Mouse (Mus musculus): Measurements from ENCODE around the gene Ak4. TPM values are rescaled to one million over a fixed set of nuclear protein-coding genes. Genes with fewer than 3 reads are reported as not detected.
"Not testable (repeated sequence)": the region's sequence is repeated elsewhere in the genome, so short reads cannot be mapped to it uniquely, and the experiment has no call there.

Ak4 gene
- polyA plus RNA-seq (2015; fragmentation: Nextera tagmentation; extraction: Ambion mirVana), result 0.68 and 1.3 TPM in 2 replicates

- DNase-seq (ENCODE audit: low spot score), result peak; percentile 11
These were observed at the start of gene Ak4 for GRCm38 (mm10) chr4:101419151-101419910. TSS of gene Ak4 (plus strand) at chr4:101419277.

- DNase-seq (ENCODE audit: low spot score), result no peak
These were observed 49.3 kb upstream of the Ak4 start for GRCm38 (mm10) chr4:101369738-101370275.

- no peak for DNase-seq (ENCODE audit: low spot score)
These were observed 46.8 kb upstream of the Ak4 start for GRCm38 (mm10) chr4:101372283-101372682.

- DNase-seq (ENCODE audit: low spot score), result no peak
These were observed 46.3 kb upstream of the Ak4 start for GRCm38 (mm10) chr4:101372751-101373150.

- DNase-seq (ENCODE audit: low spot score), result no peak
These were observed 45.0 kb upstream of the Ak4 start for GRCm38 (mm10) chr4:101374104-101374503.

GRCm38 (mm10) chr4:101376835-101377234 lies 42.2 kb upstream of the Ak4 start:
- DNase-seq (ENCODE audit: low spot score), result no peak

- no peak for DNase-seq (ENCODE audit: low spot score)
These were observed 40.8 kb upstream of the Ak4 start for GRCm38 (mm10) chr4:101378241-101378640.

GRCm38 (mm10) chr4:101378778-101379177 lies 40.3 kb upstream of the Ak4 start:
- no peak for DNase-seq (ENCODE audit: low spot score)

- DNase-seq (ENCODE audit: low spot score), result no peak
These were observed 34.1 kb upstream of the Ak4 start for GRCm38 (mm10) chr4:101385002-101385401.

GRCm38 (mm10) chr4:101388246-101388645 lies 30.8 kb upstream of the Ak4 start:
- no peak for DNase-seq (ENCODE audit: low spot score)

GRCm38 (mm10) chr4:101388656-101389055 lies 30.4 kb upstream of the Ak4 start:
- not testable (repeated sequence) for DNase-seq (ENCODE audit: low spot score)

- DNase-seq (ENCODE audit: low spot score), result peak; percentile 56
These were observed 26.8 kb upstream of the Ak4 start for GRCm38 (mm10) chr4:101392229-101392628.

- no peak for DNase-seq (ENCODE audit: low spot score)
These were observed 25.8 kb upstream of the Ak4 start for GRCm38 (mm10) chr4:101393292-101393711.

GRCm38 (mm10) chr4:101395021-101395533 lies 24.0 kb upstream of the Ak4 start:
- DNase-seq (ENCODE audit: low spot score), result no peak

- DNase-seq (ENCODE audit: low spot score), result no peak
These were observed 19.0 kb upstream of the Ak4 start for GRCm38 (mm10) chr4:101400025-101400594.

- no peak for DNase-seq (ENCODE audit: low spot score)
These were observed 17.1 kb upstream of the Ak4 start for GRCm38 (mm10) chr4:101401945-101402344.

GRCm38 (mm10) chr4:101404863-101405262 lies 14.2 kb upstream of the Ak4 start:
- no peak for DNase-seq (ENCODE audit: low spot score)

GRCm38 (mm10) chr4:101406411-101407196 lies 12.5 kb upstream of the Ak4 start:
- DNase-seq (ENCODE audit: low spot score), result no peak

- no peak for DNase-seq (ENCODE audit: low spot score)
These were observed 2.1 kb upstream of the Ak4 start for GRCm38 (mm10) chr4:101416966-101417365.

- DNase-seq (ENCODE audit: low spot score), result no peak
These were observed 1.1 kb downstream of the Ak4 start for GRCm38 (mm10) chr4:101419911-101420880.

All from thymus, postnatal 0 days (tissue).